Mouse (Mus musculus): ENCODE data around the gene Pacsin2. TPM values are rescaled to one million over a fixed set of nuclear protein-coding genes. Genes with fewer than 3 reads are reported as not detected.

The Pacsin2 gene
- total RNA-seq, 2 experiments from 2014 or later: 105 to 116 TPM

- DNase-seq (ENCODE audit: low spot score in 2 of 2): no peak
Measured at GRCm38 (mm10) chr15:83338908-83339307, 125.5 kb downstream of the Pacsin2 start.

GRCm38 (mm10) chr15:83337903-83338870 is 126.2 kb downstream of the Pacsin2 start:
- no peak for DNase-seq (ENCODE audit: low spot score in 2 of 2)

- DNase-seq (ENCODE audit: low spot score in 2 of 2): no peak
Measured at GRCm38 (mm10) chr15:83332373-83332772, 132.0 kb downstream of the Pacsin2 start.

GRCm38 (mm10) chr15:83328952-83329351 is 135.5 kb downstream of the Pacsin2 start:
- no peak for DNase-seq (ENCODE audit: low spot score in 2 of 2)

Other genes with a start within 250 kb of the Pacsin2 start
- gene A4galt, start 212.8 kb downstream of the Pacsin2 start, total RNA-seq (2021): 1 to 10 TPM; 5.1 TPM
- 10 to 100 TPM; 21.6 to 23.0 TPM for gene Arfgap3, start 114.4 kb downstream of the Pacsin2 start, total RNA-seq (2021)
- gene Ttll1, start 46.3 kb upstream of the Pacsin2 start, total RNA-seq (2021): 10 to 100 TPM; 53.3 to 53.9 TPM
- not detected for gene Bik, start 62.3 kb upstream of the Pacsin2 start, total RNA-seq (2021)
- gene Tspo, start 99.0 kb upstream of the Pacsin2 start, total RNA-seq (2021): 10 to 100 TPM in 1 of 2 experiments, 1 to 10 TPM in 1; 7.9 to 10.6 TPM
- gene Mcat, start 99.2 kb upstream of the Pacsin2 start, total RNA-seq (2021): 10 to 100 TPM; 17.9 to 26.0 TPM
- 10 to 100 TPM; 11.2 to 12.4 TPM for gene Ttll12, start 130.6 kb upstream of the Pacsin2 start, total RNA-seq (2021)

All from left cerebral cortex, adult 18-20 months (tissue).